Mouse (Mus musculus) kidney, embryonic 16.5 days (tissue): ENCODE results near the gene Dync2h1. TPM values are rescaled to one million over a fixed set of nuclear protein-coding genes. Genes with fewer than 3 reads are reported as not detected.

ENCODE experiments used
- polyA plus RNA-seq: library from polyadenylated mRNA; unstranded; fragments of >200 nt; fragmentation: Nextera tagmentation; extraction: Ambion mirVana; gene quantifications from 2 replicates; pipeline ENCODE4 v1.2.1, GENCODE M21; 2015

The Dync2h1 gene
- polyA plus RNA-seq, 1 experiment from 2014 or later: 20.2 TPM

Other genes with a start within 250 kb of the Dync2h1 start
- 110 and 111 TPM in 2 replicates for gene Dcun1d5, start 74 bp upstream of the Dync2h1 start, polyA plus RNA-seq
- 0.30 and 0.34 TPM in 2 replicates for gene Mmp13, start 88.1 kb upstream of the Dync2h1 start, polyA plus RNA-seq
- gene Mmp12, start 159.9 kb upstream of the Dync2h1 start, polyA plus RNA-seq: not detected in 2 replicates
- gene Mmp1b, start 203.6 kb upstream of the Dync2h1 start, polyA plus RNA-seq: not detected in 2 replicates